Mouse (Mus musculus): ENCODE measurements around the gene Lgr6.

DNA sequence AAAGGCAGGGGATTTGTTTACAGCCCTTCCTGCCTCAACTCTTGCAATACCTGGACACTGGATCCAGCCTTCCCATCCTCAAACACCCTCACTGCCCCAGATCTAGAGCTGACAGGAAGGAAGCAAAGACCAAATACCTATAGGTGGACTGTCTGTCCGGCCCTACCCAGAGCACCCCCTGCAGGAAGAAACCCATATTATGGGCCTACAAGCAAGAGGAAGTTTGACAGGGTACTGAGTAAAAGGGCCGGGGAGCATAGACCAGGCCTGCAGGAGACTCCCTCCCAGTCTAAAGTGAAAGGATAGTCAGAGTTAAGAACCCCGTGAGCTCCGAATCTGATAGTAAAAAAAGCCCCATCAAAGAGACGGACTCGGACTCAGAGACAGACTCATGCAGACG, 10.4 kb downstream of the Lgr6 start:
- no peak for TF ChIP-seq POLR2A (IDR thresholded peaks at IDR 0.05; ENCODE audit: low read depth, low read length)
- no peak for TF ChIP-seq CTCF (IDR thresholded peaks at IDR 0.05; ENCODE audit: extremely low read depth, insufficient read depth, insufficient read length, insufficient replicate concordance)
